Mouse (Mus musculus): ENCODE data around the gene Frmd6.

Gene Frmd6

GRCm38 (mm10) chr12:70798496-70798895, 26.8 kb upstream of the Frmd6 start:
- no peak for DNase-seq (ENCODE audit: low read depth, low spot score)
- no peaks in the 10 kb centered on the region for H3K27me3 ChIP-seq (ENCODE audit: control insufficient read depth, insufficient read depth, low read length, poor library complexity, severe bottlenecking)
- H3K36me3 ChIP-seq (ENCODE audit: control insufficient read depth, insufficient read depth, low read length, poor library complexity, severe bottlenecking) = no peaks in the 10 kb centered on the region

GRCm38 (mm10) chr12:70799231-70800002, 25.9 kb upstream of the Frmd6 start:
- DNase-seq (ENCODE audit: low read depth, low spot score) = no peak
- no peaks in the 10 kb centered on the region for H3K27me3 ChIP-seq (ENCODE audit: control insufficient read depth, insufficient read depth, low read length, poor library complexity, severe bottlenecking)

GRCm38 (mm10) chr12:70800086-70800485, 25.2 kb upstream of the Frmd6 start:
- no peaks in the 10 kb centered on the region for H3K27me3 ChIP-seq (ENCODE audit: control insufficient read depth, insufficient read depth, low read length, poor library complexity, severe bottlenecking)
- H3K36me3 ChIP-seq (ENCODE audit: control insufficient read depth, insufficient read depth, low read length, poor library complexity, severe bottlenecking) = no peaks in the 10 kb centered on the region
- DNase-seq (ENCODE audit: low read depth, low spot score) = no peak

More at GRCm38 (mm10) chr12:70799231-70800002, 25.9 kb upstream of the Frmd6 start:
- no peaks in the 10 kb centered on the region for H3K36me3 ChIP-seq (ENCODE audit: control insufficient read depth, insufficient read depth, low read length, poor library complexity, severe bottlenecking)

- no peak for DNase-seq (ENCODE audit: low read depth, low spot score)
- Histone ChIP-seq H3K27me3 (ENCODE audit: control insufficient read depth, insufficient read depth, low read length, poor library complexity, severe bottlenecking) (no peaks in the 10 kb centered on the region), H3K36me3 (ENCODE audit: control insufficient read depth, insufficient read depth, low read length, poor library complexity, severe bottlenecking) (no peaks in the 10 kb centered on the region)
These were observed 24.0 kb upstream of the Frmd6 start for GRCm38 (mm10) chr12:70801361-70801760.

DNA sequence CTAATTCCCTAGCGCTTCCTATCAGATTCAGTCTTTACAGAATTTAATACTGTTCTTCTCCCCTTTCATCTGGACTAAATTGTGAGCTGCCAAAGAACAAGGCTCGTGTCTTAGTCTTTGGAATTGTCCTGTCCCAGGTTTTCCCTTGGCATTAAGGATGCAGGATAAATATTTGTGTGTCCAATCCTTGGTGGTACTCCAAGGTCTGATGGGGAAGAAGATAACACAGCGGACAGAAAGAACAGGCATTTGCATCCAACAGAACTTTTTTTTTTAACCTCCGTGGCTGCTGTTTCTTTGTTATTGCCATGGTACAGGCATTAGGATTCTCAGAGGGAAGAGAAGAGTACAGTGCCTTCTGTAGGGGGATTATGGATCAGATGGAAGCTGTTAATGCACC, 21.8 kb upstream of the Frmd6 start:
- no peak for DNase-seq (ENCODE audit: low read depth, low spot score)
- Histone ChIP-seq H3K27me3 (ENCODE audit: control insufficient read depth, insufficient read depth, low read length, poor library complexity, severe bottlenecking) (no peaks in the 10 kb centered on the region), H3K36me3 (ENCODE audit: control insufficient read depth, insufficient read depth, low read length, poor library complexity, severe bottlenecking) (no peaks in the 10 kb centered on the region)

- Histone ChIP-seq H3K27me3 (ENCODE audit: control insufficient read depth, insufficient read depth, low read length, poor library complexity, severe bottlenecking) (no peaks in the 10 kb centered on the region), H3K36me3 (ENCODE audit: control insufficient read depth, insufficient read depth, low read length, poor library complexity, severe bottlenecking) (no peaks in the 10 kb centered on the region)
- DNase-seq (ENCODE audit: low read depth, low spot score) = no peak
These were observed 20.3 kb upstream of the Frmd6 start for GRCm38 (mm10) chr12:70804989-70805388.

- no peaks in the 10 kb centered on the region for H3K36me3 ChIP-seq (ENCODE audit: control insufficient read depth, insufficient read depth, low read length, poor library complexity, severe bottlenecking)
- no peak for DNase-seq (ENCODE audit: low read depth, low spot score)
- H3K27me3 ChIP-seq (ENCODE audit: control insufficient read depth, insufficient read depth, low read length, poor library complexity, severe bottlenecking) = no peaks in the 10 kb centered on the region
These were observed 17.8 kb upstream of the Frmd6 start for GRCm38 (mm10) chr12:70807543-70807942.

DNA sequence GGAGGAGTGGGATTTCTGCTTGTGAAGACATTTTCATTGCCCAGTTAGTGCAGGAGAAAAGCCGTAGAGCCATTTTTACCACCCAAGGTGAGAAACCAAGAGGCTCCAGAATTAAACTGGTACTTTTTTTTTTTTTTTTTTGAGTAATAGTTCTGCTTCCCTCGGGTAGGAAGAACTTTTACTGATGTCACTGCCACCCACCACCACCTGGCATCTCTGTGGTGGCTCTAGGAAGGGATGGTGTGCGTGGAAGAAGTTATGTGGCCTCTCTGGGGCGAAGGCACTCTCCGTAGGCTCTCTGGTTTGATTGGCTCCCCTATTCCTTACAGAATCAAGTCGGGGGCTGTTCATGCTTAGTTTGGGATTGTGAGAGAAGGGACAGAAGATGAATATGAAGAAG, 17.3 kb upstream of the Frmd6 start:
- DNase-seq (ENCODE audit: low read depth, low spot score) = no peak
- no peaks in the 10 kb centered on the region for H3K36me3 ChIP-seq (ENCODE audit: control insufficient read depth, insufficient read depth, low read length, poor library complexity, severe bottlenecking)
- H3K27me3 ChIP-seq (ENCODE audit: control insufficient read depth, insufficient read depth, low read length, poor library complexity, severe bottlenecking) = no peaks in the 10 kb centered on the region

DNA sequence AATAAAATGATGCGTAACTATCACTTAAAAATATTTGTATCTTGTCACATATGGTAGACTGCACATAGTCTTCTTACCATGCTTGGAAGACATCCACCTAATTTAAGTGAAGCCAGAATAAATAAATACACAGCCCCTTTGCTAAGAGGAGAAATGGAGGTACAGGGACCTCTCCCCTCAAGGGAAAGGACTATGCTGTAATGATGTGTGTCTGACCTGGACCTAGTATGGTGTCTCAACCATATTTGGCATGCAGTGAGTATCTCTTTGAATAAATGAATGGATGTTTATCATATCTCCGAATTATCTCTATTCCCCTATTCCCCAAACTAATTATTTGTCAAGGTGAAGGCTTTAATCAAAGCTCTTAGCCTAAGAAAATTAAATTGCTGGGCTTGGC, 15.4 kb upstream of the Frmd6 start:
- Histone ChIP-seq H3K27me3 (ENCODE audit: control insufficient read depth, insufficient read depth, low read length, poor library complexity, severe bottlenecking) (no peaks in the 10 kb centered on the region), H3K36me3 (ENCODE audit: control insufficient read depth, insufficient read depth, low read length, poor library complexity, severe bottlenecking) (no peaks in the 10 kb centered on the region)
- DNase-seq (ENCODE audit: low read depth, low spot score) = no peak

DNA sequence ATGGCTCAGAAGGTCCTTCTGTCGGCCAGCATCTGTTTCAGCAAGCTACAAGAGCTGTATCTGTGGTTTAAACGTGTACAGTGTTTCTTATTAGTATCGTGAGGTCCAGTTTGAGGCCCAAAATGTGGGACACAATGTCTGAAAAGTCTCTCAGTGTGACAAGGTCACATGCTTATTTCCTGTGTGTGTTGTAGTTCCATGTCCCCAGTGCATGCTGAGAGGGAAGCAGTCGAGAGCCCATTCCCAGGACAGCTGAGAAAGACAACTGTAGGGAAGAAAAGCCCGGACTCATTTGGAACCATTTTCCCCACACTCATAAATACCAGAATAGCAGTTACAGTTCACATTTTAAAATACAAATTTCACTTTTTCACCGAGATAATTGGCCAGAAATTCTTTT, 13.5 kb upstream of the Frmd6 start:
- no peak for DNase-seq (ENCODE audit: low read depth, low spot score)
- Histone ChIP-seq H3K36me3 (ENCODE audit: control insufficient read depth, insufficient read depth, low read length, poor library complexity, severe bottlenecking) (no peaks in the 10 kb centered on the region), H3K27me3 (ENCODE audit: control insufficient read depth, insufficient read depth, low read length, poor library complexity, severe bottlenecking) (no peaks in the 10 kb centered on the region)

DNA sequence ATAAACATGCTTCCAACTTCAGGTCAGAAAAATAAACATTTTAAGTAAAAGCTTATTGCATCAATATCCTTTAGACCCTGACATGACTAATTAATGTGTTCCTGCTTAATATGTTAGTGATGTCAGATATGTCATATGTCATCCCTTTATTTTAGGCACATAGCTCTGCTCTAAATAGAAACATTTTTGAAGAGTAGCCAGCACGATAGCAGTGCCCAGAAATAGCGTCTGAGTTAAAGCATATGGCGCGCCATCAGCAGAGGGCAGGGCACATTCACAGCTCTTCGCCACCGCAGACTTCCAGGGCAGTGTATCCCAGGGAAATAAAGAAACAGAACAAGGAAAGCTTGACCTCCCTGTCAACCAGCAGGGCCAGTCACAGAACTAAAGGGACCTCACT, 13.1 kb upstream of the Frmd6 start:
- Histone ChIP-seq H3K36me3 (ENCODE audit: control insufficient read depth, insufficient read depth, low read length, poor library complexity, severe bottlenecking) (no peaks in the 10 kb centered on the region), H3K27me3 (ENCODE audit: control insufficient read depth, insufficient read depth, low read length, poor library complexity, severe bottlenecking) (no peaks in the 10 kb centered on the region)
- no peak for DNase-seq (ENCODE audit: low read depth, low spot score)

DNA sequence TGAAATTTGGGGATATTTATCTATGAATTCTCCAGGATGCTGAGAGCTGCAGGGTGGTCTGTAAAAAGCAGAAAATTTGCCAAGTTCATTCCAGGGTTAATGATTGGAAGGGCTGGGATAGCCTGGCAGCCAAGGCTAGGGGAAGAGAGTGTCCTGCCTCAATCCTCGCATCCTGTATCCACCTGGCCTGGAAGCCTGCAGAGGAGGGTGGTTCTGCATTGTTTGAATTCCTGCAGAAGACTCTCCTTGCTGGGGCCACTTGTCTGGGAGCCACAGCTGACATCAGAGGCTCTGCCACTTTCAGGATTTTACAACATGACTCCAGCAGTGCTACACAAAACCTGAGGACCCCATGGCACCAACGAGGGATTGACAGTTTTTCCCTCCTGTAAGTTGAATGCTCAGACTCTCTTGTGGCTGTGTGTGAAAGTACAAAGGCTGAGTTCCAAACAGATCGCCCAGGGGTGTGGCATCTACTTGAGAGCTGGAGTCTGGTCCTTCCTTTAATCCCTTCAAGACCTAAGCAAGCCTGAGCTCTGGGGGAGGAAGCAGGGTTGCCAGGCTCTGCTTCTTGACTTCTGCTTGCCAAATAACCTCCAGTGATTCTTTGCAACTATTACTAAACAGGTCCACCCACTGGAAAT, 12.4 kb upstream of the Frmd6 start:
- no peak for DNase-seq (ENCODE audit: low read depth, low spot score)
- Histone ChIP-seq H3K27me3 (ENCODE audit: control insufficient read depth, insufficient read depth, low read length, poor library complexity, severe bottlenecking) (no peaks in the 10 kb centered on the region), H3K36me3 (ENCODE audit: control insufficient read depth, insufficient read depth, low read length, poor library complexity, severe bottlenecking) (no peaks in the 10 kb centered on the region)

DNA sequence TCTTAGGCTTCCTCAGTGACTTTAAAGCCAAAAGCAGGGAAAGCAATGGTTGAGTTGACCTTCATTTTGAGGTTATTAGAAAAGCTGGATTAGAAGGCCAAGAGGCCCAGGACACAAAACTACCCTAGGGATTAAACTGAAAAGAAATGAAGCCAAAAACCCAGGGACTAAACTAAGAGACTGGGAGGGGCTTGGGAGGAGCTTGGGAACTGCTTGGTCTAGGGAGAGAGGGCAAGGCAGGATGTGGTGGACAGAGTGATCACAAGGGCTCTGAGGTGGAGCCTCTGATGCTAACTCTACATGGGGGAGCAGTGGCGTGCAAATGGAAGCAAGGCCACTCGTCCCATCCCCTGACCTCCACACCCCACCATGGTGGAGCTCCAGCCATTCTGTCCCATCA, 8.6 kb upstream of the Frmd6 start:
- Histone ChIP-seq H3K27me3 (ENCODE audit: control insufficient read depth, insufficient read depth, low read length, poor library complexity, severe bottlenecking) (no peaks in the 10 kb centered on the region), H3K36me3 (ENCODE audit: control insufficient read depth, insufficient read depth, low read length, poor library complexity, severe bottlenecking) (no peaks in the 10 kb centered on the region)
- DNase-seq (ENCODE audit: low read depth, low spot score) = no peak

DNA sequence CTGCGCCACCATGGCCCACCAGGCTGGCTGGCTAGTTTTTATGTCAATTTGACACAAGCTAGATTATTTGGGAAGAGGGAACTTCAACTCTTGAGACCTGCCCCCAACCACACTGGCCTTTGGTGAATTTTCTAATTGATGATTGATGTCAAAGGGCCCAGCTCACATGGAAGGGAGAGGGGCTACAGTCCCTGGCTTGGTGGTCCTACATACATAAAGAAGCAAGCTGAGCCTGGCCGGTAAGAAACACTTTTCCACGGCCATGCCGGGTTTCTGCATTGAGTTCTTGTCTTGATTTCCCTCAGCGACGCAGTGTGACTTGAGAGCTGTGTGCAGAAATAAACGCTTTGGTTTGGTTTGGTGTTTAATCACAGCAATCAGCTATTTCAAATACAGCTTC, 1.3 kb upstream of the Frmd6 start:
- DNase-seq (ENCODE audit: low read depth, low spot score) = no peak
- no peaks in the 10 kb centered on the region for H3K27me3 ChIP-seq (ENCODE audit: control insufficient read depth, insufficient read depth, low read length, poor library complexity, severe bottlenecking)
- H3K36me3 ChIP-seq (ENCODE audit: control insufficient read depth, insufficient read depth, low read length, poor library complexity, severe bottlenecking) = no peaks in the 10 kb centered on the region

- no peak for DNase-seq (ENCODE audit: low read depth, low spot score)
- no peaks in the 10 kb centered on the region for H3K36me3 ChIP-seq (ENCODE audit: control insufficient read depth, insufficient read depth, low read length, poor library complexity, severe bottlenecking)
- no peaks in the 10 kb centered on the region for H3K27me3 ChIP-seq (ENCODE audit: control insufficient read depth, insufficient read depth, low read length, poor library complexity, severe bottlenecking)
These were observed 470 bp downstream of the Frmd6 start for GRCm38 (mm10) chr12:70825651-70826317.

Data from splenic B cell, adult 2 months (primary cell).